Mouse (Mus musculus): ENCODE results near the gene Hoxc10.

The Hoxc10 gene

GRCm38 (mm10) chr15:102967312-102967510, 615 bp downstream of the Hoxc10 start, which contains the start of gene Hoxc5:
Gene Hoxc5, plus strand, starts transcription at chr15:102967443.
- in situ Hi-C loops (cut with MboI; ENCODE audit: low sequenced_read_pairs): no loop called here

GRCm38 (mm10) chr15:102967511-102968397, 1.2 kb downstream of the Hoxc10 start:
- in situ Hi-C loops (cut with MboI; ENCODE audit: low sequenced_read_pairs): no loop called here

DNA sequence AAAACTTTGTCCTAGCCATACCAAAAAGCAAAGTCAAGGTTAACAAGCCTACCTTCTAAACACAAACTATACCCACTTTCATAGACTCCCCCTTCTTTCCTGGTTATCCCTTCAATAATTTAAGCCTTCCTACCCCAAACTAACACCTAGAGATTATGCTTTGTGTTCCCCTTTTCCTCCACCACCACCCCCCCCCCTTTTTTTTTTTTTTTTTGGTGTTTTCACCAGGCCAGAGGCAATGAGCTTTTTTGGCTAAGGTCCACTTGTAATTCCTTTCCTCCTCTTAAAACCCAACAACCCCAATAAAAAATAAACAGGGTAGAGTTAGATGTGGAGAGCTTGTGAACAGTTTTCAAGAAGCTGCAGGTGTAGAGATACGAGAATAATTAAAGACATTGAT, 2.7 kb downstream of the Hoxc10 start:
- in situ Hi-C loops (cut with MboI; ENCODE audit: low sequenced_read_pairs): no loop called here

GRCm38 (mm10) chr15:102970740-102971139, 4.1 kb downstream of the Hoxc10 start:
- in situ Hi-C loops (cut with MboI; ENCODE audit: low sequenced_read_pairs): no loop called here

GRCm38 (mm10) chr15:102972254-102972653, 5.7 kb downstream of the Hoxc10 start:
- in situ Hi-C loops (cut with MboI; ENCODE audit: low sequenced_read_pairs): no loop called here

- in situ Hi-C loops (cut with MboI; ENCODE audit: low sequenced_read_pairs): no loop called here
These were observed 6.2 kb downstream of the Hoxc10 start for GRCm38 (mm10) chr15:102972753-102973152.

- in situ Hi-C loops (cut with MboI; ENCODE audit: low sequenced_read_pairs): loop anchor here (25.0 kb wide), 1 partner anchor 337 kb away; the partner anchor contains the start of gene Gpr84
These were observed 8.4 kb downstream of the Hoxc10 start for GRCm38 (mm10) chr15:102975034-102975433.

GRCm38 (mm10) chr15:102975688-102976111, 9.1 kb downstream of the Hoxc10 start:
- in situ Hi-C loops (cut with MboI; ENCODE audit: low sequenced_read_pairs): loop anchor here (25.0 kb wide), 1 partner anchor 337 kb away; the partner anchor contains the start of gene Gpr84

- in situ Hi-C loops (cut with MboI; ENCODE audit: low sequenced_read_pairs): loop anchor here (25.0 kb wide), 1 partner anchor 336 kb away; the partner anchor contains the start of gene Gpr84
These were observed 9.6 kb downstream of the Hoxc10 start, which contains the start of gene Hoxc9 for GRCm38 (mm10) chr15:102976171-102976570. Gene Hoxc9, plus strand, starts transcription at chr15:102976439.

GRCm38 (mm10) chr15:102976631-102977422, 10.2 kb downstream of the Hoxc10 start:
- in situ Hi-C loops (cut with MboI; ENCODE audit: low sequenced_read_pairs): loop anchor here (25.0 kb wide), 1 partner anchor 335 kb away; the partner anchor contains the start of gene Gpr84

- in situ Hi-C loops (cut with MboI; ENCODE audit: low sequenced_read_pairs): loop anchor here (25.0 kb wide), 1 partner anchor 335 kb away; the partner anchor contains the start of gene Gpr84
These were observed 10.9 kb downstream of the Hoxc10 start for GRCm38 (mm10) chr15:102977423-102977974.

DNA sequence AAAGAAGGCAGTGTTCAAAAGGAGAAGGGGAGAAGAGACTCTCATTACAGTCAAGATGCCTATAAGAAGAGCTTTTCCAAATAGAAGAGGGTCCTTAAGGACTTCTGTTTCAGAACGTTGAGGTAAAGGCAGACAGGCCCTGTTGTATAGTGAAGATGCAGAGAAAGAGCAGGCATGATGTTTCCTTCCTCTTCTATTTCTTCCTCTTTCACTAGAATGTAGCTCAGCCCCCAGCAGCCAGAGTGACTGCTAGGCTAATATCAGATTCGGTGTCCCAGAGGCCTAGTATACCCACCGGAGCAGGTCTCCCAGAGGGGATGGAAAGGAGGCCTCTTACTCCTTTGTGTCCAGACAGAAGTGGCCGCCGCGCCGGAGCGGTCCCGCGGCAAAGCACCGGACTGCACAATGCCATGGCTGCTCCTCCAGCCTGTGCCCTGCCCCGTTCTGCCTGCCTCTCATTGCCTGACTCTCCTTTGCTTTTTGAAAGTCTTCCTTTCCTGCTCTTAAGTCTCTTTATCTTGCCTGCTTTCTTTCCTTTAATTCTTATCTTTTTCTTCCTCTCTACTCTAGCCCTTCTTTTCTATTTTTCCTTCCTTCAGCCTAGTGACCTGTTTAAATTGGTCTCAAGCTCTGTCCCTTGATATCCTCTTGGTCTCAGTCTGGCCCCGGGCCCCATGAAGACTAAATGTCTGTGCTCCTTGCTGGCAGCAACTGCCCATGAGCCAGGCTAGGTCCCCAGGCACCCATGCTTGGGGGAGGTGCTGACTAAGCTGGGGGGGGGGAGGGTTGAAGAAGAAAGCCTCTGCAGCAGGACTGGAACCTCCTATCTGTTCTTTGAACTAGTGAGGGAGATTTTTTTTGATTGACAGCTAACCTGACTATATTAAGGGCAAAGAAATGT, 12.3 kb downstream of the Hoxc10 start:
- in situ Hi-C loops (cut with MboI; ENCODE audit: low sequenced_read_pairs): loop anchor here (25.0 kb wide), 1 partner anchor 333 kb away; the partner anchor contains the start of gene Gpr84

GRCm38 (mm10) chr15:102979936-102980335, 13.3 kb downstream of the Hoxc10 start:
- in situ Hi-C loops (cut with MboI; ENCODE audit: low sequenced_read_pairs): loop anchor here (25.0 kb wide), 1 partner anchor 332 kb away; the partner anchor contains the start of gene Gpr84

DNA sequence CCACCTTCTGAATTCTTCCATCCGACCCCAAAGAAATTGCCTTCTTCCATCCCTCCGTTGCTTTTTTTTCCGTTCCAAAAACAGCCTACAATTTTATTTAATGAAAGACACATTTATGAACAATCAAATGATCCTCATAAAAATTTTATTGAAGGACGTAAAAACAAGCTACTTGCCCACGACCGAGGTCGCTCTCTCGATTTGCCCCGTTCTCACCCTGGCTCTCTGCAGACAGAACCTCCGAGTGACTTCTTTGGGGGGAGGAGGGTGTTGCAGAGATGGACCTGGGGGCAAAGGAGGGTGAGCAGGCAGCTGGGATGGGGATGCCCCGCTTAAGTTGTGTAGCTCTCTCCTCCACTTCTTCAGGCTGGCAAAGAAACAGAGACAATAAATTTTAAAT, 13.8 kb downstream of the Hoxc10 start:
- in situ Hi-C loops (cut with MboI; ENCODE audit: low sequenced_read_pairs): loop anchor here (25.0 kb wide), 1 partner anchor 332 kb away; the partner anchor contains the start of gene Gpr84

GRCm38 (mm10) chr15:102980912-102981311, 14.3 kb downstream of the Hoxc10 start:
- in situ Hi-C loops (cut with MboI; ENCODE audit: low sequenced_read_pairs): loop anchor here (25.0 kb wide), 1 partner anchor 331 kb away; the partner anchor contains the start of gene Gpr84

GRCm38 (mm10) chr15:102981379-102982288, 15.0 kb downstream of the Hoxc10 start:
- in situ Hi-C loops (cut with MboI; ENCODE audit: low sequenced_read_pairs): loop anchor here (25.0 kb wide), 1 partner anchor 331 kb away; the partner anchor contains the start of gene Gpr84

DNA sequence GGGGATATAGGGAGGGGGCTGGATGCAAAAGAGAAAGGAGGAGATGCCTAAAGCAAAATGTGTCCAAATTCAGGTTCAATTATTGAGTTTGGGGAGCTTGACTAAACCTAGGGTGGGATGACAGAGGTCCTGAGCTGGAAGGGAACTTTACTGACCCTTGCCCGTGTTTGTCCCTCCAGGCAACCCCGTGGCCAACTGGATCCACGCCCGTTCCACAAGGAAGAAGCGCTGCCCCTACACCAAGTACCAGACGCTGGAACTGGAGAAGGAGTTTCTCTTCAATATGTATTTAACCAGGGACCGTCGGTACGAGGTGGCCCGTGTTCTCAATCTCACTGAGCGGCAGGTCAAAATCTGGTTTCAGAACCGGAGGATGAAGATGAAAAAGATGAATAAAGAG, 17.1 kb downstream of the Hoxc10 start:
- in situ Hi-C loops (cut with MboI; ENCODE audit: low sequenced_read_pairs): loop anchor here (25.0 kb wide), 1 partner anchor 329 kb away; the partner anchor contains the start of gene Gpr84

DNA sequence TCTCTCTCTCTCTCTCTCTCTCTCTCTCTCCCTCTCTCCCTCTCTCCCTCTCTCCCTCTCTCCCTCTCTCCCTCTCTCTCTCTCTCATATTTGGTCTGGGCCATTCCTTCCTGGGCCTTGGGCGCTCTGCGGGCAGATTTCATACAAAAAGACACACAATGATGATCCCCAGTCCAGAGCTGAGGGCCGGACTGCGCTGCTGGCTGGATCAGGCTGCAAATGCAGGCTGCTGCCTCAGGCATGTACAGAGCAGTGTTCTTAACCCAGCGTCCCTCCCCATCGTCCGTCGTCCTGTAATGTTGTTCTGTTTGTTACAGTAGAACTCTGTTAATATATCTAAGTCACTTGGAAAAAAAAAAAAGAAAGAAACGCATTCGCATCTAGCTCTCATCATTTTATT, 17.9 kb downstream of the Hoxc10 start:
- in situ Hi-C loops (cut with MboI; ENCODE audit: low sequenced_read_pairs): loop anchor here (25.0 kb wide), 1 partner anchor 328 kb away; the partner anchor contains the start of gene Gpr84
